Mouse (Mus musculus) left cerebral cortex, adult 9 months (tissue): ENCODE measurements at regions not wholly inside any gene's neighbourhood (a gene's known extent, or its start where the extent isn't known, plus 50 kb on each side); places are given as distances from the start of the nearest gene placed in this dataset.

Source experiments
- DNase-seq, 2 experiments: peaks; one replicate each; pipeline ENCODE4 v3.0.0; 2022; ENCODE audit warnings: low spot score in 2 of 2

GRCm38 (mm10) chr10:117436308-117436874, 56.6 kb upstream of the Cpsf6 start:
- no peak for DNase-seq

GRCm38 (mm10) chr10:117435734-117436121, 55.9 kb upstream of the Cpsf6 start:
- no peak for DNase-seq

GRCm38 (mm10) chr10:117434871-117435733, 55.3 kb upstream of the Cpsf6 start:
- DNase-seq: peak in 1 of 2 experiments; percentile 91

- DNase-seq: no peak
Observed at GRCm38 (mm10) chr10:117434293-117434842, 54.6 kb upstream of the Cpsf6 start.

GRCm38 (mm10) chr10:117433547-117434292, 53.9 kb upstream of the Cpsf6 start:
- no peak for DNase-seq

GRCm38 (mm10) chr10:117432871-117433546, 53.2 kb upstream of the Cpsf6 start:
- no peak for DNase-seq

- peak in 1 of 2 experiments; percentile 47 for DNase-seq
Observed at GRCm38 (mm10) chr10:117432415-117432814, 52.6 kb upstream of the Cpsf6 start.

- DNase-seq: no peak
Observed at GRCm38 (mm10) chr10:117431850-117432249, 52.0 kb upstream of the Cpsf6 start.

- no peak for DNase-seq
Observed at GRCm38 (mm10) chr10:117431086-117431619, 51.3 kb upstream of the Cpsf6 start.

GRCm38 (mm10) chr10:117430224-117430884, 50.5 kb upstream of the Cpsf6 start:
- no peak for DNase-seq

GRCm38 (mm10) chr10:117429459-117430183, 49.8 kb upstream of the Cpsf6 start:
- no peak for DNase-seq
